Mouse (Mus musculus) urinary bladder, postnatal 4 days (tissue): ENCODE measurements around the gene Cyb561d1.
A peak's percentile ranks its signal among the peaks of the same experiment; 100 is the strongest.

Source experiments
- DNase-seq, 2 experiments: peaks; one replicate each; pipeline ENCODE4 v3.0.0; 2021 to 2022; ENCODE audit warnings: low spot score in 2 of 2

The Cyb561d1 gene

GRCm38 (mm10) chr3:108167499-108167898 lies 33.5 kb downstream of the Cyb561d1 start:
- no peak for DNase-seq

GRCm38 (mm10) chr3:108166486-108167211 lies 34.4 kb downstream of the Cyb561d1 start:
- DNase-seq: peak in 1 of 2 experiments; percentile 69

DNA sequence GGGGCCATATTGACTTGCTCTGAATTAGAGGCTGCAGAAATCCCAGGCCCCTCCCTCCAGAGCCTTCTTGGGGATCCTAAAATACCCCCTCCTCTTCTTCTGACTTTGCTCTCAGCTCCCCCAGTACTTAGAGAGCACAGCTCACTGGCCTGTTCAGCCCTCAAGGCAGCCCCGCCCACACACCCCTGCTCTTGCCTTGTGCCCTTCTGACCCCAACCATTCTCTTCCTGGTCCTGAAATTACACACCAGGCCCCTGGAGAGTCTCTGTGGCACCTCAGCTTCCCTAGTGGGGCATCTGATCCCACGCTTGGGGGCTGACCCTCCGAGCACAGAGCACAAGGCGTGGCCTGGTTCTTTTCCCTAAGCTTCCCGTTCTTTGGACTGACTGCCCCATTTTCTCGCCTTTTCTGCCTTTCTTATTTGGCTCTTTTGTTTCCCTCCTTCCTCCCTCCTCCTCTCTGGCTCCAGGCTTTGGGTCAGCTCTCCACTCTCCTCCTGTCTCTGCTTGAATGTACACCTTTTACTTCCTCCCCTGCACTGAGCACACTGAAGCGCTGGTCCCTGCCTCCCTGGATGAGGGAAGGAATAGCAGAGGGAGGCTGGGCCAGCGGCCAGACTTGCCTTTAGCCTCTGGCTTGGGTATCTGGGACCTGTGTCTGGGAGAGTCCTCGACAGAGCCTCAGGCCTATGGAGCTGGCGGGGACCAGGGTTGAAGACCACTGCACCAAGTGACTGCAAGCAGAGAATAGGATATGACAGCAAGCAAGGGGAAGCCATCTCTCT lies 35.3 kb downstream of the Cyb561d1 start:
- no peak for DNase-seq

GRCm38 (mm10) chr3:108164807-108165206 lies 36.2 kb downstream of the Cyb561d1 start:
- peak; percentile 69 to 81 for DNase-seq

DNA sequence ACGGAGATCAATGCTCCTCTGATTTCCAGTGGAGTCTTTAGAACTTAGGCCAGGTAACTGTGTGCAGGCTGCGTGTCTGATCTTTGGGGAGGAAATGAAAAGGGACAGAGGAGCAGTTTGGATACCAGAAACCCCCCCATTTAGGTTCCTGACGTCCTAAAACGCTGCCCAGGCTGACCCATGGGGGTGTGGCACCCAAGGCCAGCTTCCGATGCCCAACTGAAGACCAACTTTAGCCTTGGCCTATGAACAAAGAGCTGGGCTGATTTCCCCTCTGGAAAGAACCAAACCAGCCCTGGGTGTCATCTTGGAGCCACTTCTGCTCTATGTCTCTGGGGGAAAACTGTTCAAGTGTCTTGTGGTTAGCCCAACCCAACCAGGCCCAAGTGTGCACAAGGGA lies 36.9 kb downstream of the Cyb561d1 start:
- DNase-seq: no peak

DNA sequence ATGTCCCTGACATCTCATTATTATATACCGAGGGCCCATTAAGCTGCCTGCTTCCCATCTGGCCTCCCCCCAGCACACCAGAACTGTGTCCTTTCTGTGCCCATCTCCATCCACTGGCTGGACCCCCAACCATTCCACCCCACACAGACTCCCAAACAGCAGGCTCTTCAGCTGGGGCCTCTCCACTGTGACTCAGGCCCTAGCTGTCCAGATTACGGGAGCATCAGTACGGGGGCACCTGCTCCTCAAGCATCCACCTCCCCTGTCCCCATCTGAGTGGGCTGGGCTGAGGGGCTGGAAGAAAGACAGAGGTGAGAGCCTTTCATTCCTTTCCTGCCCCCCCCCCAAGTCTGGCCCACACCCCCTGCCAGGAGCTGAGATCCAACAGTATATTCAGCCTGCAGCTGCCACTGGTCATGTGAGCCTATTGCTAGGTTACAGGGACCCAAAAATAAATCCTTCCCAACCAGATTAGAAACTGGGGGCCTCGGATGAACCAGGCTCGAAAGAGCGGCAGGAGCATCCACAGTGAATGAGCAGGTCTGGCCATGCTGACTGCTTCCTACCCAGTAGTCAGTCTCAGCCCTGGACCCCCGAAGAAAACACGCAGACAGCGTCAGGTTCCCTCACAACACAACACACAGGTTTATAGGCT lies 42.5 kb downstream of the Cyb561d1 start:
- DNase-seq: no peak

GRCm38 (mm10) chr3:108154656-108155055 lies 46.4 kb downstream of the Cyb561d1 start, which contains the start of gene Gpr61:
Gene Gpr61 (minus strand): TSS chr3:108154882.
- DNase-seq: no peak

- DNase-seq: no peak
Observed at GRCm38 (mm10) chr3:108152290-108152689, 48.7 kb downstream of the Cyb561d1 start.

DNA sequence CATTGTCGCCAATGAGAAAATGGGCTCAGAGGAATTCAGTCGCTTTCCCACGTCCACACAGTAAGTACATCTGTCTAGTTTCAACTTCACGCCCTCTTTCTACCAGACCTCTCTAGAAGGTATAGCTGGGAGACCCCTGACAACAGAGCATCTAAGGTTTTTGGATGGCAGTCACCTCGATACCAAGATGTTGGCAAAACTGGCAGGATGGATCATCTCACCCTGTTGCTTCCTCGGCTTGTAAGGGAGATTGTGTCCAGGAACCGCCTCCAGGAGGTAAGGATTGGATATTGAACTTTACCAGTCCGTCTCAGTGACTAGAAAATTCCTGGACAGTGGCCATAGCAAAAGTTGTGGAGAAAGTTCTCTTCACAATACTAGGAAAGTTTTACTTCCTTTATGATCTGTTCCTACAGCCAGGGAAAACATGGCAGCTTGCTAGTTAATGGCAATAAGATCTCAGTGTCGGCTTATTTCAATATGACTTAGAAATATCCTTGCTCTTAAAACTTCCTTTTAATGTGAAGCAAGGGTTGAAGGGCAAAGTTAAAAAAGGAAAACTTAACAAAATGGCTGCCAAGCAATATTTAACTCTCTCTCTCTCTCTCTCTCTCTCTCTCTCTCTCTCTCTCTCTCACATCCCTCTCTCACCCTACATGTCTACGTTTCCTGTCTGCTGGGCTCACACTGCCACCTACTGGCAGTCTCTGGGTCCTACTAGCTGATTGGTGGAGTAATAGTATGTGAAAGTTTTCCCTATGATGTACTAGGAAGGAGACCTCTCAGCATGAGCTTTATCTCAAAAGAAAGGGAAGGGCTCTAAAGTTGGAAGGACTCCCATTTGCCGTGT lies 53.4 kb downstream of the Cyb561d1 start:
- DNase-seq: peak; percentile 76 to 89

DNA sequence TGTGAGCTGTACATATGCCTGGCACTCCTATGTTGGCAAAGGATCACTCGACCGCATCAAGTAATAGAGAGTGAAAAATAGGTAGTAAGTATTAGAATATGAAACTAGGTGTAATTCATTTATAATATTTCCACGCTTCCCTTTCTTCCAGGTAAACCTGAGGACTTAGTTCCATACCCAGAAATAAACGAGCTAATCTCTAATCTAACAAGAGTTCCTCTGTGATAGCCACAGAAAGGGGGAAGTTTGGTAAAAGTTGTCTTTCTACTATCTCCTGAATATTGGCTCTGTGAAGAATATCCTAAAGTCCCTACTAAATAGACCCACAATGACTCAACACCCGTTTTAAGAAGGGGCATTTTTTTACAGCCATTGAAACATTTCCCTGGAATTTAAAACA lies 54.3 kb downstream of the Cyb561d1 start:
- DNase-seq: no peak
